Mouse (Mus musculus): ENCODE data around the gene Foxo1.

- TF ChIP-seq GATA1 (IDR thresholded peaks at IDR 0.05; ENCODE audit: borderline replicate concordance, low read length) (no peak), FLI1 (IDR thresholded peaks at IDR 0.05; ENCODE audit: low read length) (no peak)
These were observed 30.5 kb downstream of the Foxo1 start for GRCm38 (mm10) chr3:52298683-52299082.

All from megakaryocyte, embryonic 14.5 days (primary cell).